Mouse (Mus musculus) activated CD4-positive, CD25-positive, alpha-beta regulatory T cell, adult 4 months (primary cell): ENCODE measurements around the gene Ptms. TPM values are rescaled to one million over a fixed set of nuclear protein-coding genes. Genes with fewer than 3 reads are reported as not detected.

Source experiments
- polyA plus RNA-seq, 2 experiments: library from polyadenylated mRNA; unstranded; fragments of 100-300 nt; shearing (Covaris generic); gene quantifications; one replicate each; pipeline ENCODE4 v1.2.1; 2017

Gene Ptms
- polyA plus RNA-seq, 2 experiments from 2014 or later, result 12.0 to 12.8 TPM

Other genes with a start within 250 kb of the Ptms start
- gene Emg1, start 207.9 kb downstream of the Ptms start, polyA plus RNA-seq, result 100 to 1,000 TPM; 401 to 440 TPM
- 10 to 100 TPM; 72.2 to 87.3 TPM for gene Phb2, start 207.8 kb downstream of the Ptms start, polyA plus RNA-seq
- 100 to 1,000 TPM; 138 to 144 TPM for gene Ptpn6, start 181.4 kb downstream of the Ptms start, polyA plus RNA-seq
- gene Grcc10, start 178.7 kb downstream of the Ptms start, polyA plus RNA-seq, result 100 to 1,000 TPM; 529 to 630 TPM
- not detected for gene Gm45234, start 164.1 kb downstream of the Ptms start, polyA plus RNA-seq
- gene Atn1, start 163.6 kb downstream of the Ptms start, polyA plus RNA-seq, result 1 to 10 TPM; 3.3 to 5.7 TPM
- gene Eno2, start 150.4 kb downstream of the Ptms start, polyA plus RNA-seq, result 1 to 10 TPM; 4.4 to 4.7 TPM
- gene Lrrc23, start 140.4 kb downstream of the Ptms start, polyA plus RNA-seq, result under 1 TPM; 0.61 to 0.73 TPM
- 1 to 10 TPM; 1.5 to 2.1 TPM for gene Spsb2, start 111.4 kb downstream of the Ptms start, polyA plus RNA-seq
- gene Tpi1, start 105.8 kb downstream of the Ptms start, polyA plus RNA-seq, result 10 to 100 TPM; 68.9 to 93.3 TPM
- gene Usp5, start 90.6 kb downstream of the Ptms start, polyA plus RNA-seq, result 10 to 100 TPM; 58.3 to 86.0 TPM
- gene Cdca3, start 90.6 kb downstream of the Ptms start, polyA plus RNA-seq, result 10 to 100 TPM; 43.4 to 57.7 TPM
- under 1 TPM in 1 of 2 experiments, not detected in 1; 0.19 TPM for gene Gnb3, start 79.8 kb downstream of the Ptms start, polyA plus RNA-seq
- not detected for gene P3h3, start 62.4 kb downstream of the Ptms start, polyA plus RNA-seq
- gene Gpr162, start 56.1 kb downstream of the Ptms start, polyA plus RNA-seq, result under 1 TPM in 1 of 2 experiments, not detected in 1; 0.21 TPM
- gene Cd4, start 31.9 kb downstream of the Ptms start, polyA plus RNA-seq, result 100 to 1,000 TPM; 240 to 401 TPM
- gene Lag3, start 8.4 kb downstream of the Ptms start, polyA plus RNA-seq, result 10 to 100 TPM; 23.5 to 30.2 TPM
- 10 to 100 TPM; 46.7 to 70.4 TPM for gene Mlf2, start 11.3 kb upstream of the Ptms start, polyA plus RNA-seq
- gene Cops7a, start 45.4 kb upstream of the Ptms start, polyA plus RNA-seq, result 10 to 100 TPM; 45.9 to 51.2 TPM
- gene Pianp, start 76.6 kb upstream of the Ptms start, polyA plus RNA-seq, result not detected
- gene Zfp384, start 89.0 kb upstream of the Ptms start, polyA plus RNA-seq, result 1 to 10 TPM; 4.3 to 5.2 TPM
- 10 to 100 TPM; 41.5 to 48.1 TPM for gene Ing4, start 119.7 kb upstream of the Ptms start, polyA plus RNA-seq
- gene Acrbp, start 129.6 kb upstream of the Ptms start, polyA plus RNA-seq, result 1 to 10 TPM; 8.1 to 9.7 TPM
- 1 to 10 TPM; 8.6 to 9.5 TPM for gene Lpar5, start 147.8 kb upstream of the Ptms start, polyA plus RNA-seq
- 10 to 100 TPM; 49.4 to 66.6 TPM for gene Chd4, start 175.9 kb upstream of the Ptms start, polyA plus RNA-seq
- gene Nop2, start 211.8 kb upstream of the Ptms start, polyA plus RNA-seq, result 10 to 100 TPM; 40.6 to 50.3 TPM
- 10 to 100 TPM in 1 of 2 experiments, 1 to 10 TPM in 1; 6.9 to 13.3 TPM for gene Iffo1, start 225.1 kb upstream of the Ptms start, polyA plus RNA-seq
- 100 to 1,000 TPM; 300 to 540 TPM for gene Gapdh, start 246.4 kb upstream of the Ptms start, polyA plus RNA-seq